Mouse (Mus musculus) liver, embryonic 12.5 days (tissue): Measurements from ENCODE around the gene Rrp1. TPM values are rescaled to one million over a fixed set of nuclear protein-coding genes. Genes with fewer than 3 reads are reported as not detected.

Experiments
- ATAC-seq: fragments of 200-750 bp; cut with Nextera tagmentation; 2 replicates; pipeline ENCODE4 v1.8.0; 2017; ENCODE audit warnings: moderate number of reproducible peaks, mild to moderate bottlenecking, moderate library complexity
- H3K27ac ChIP-seq: fragments of 300-500 bp; sonication (generic); 2 replicates; pipeline ENCODE4 v1.5.1; 2016; ENCODE audit warnings: mild to moderate bottlenecking
- H3K27me3 ChIP-seq: fragments of 300-500 bp; sonication (generic); replicated peaks from 2 replicates; pipeline ENCODE4 v1.6.1; 2016; ENCODE audit warnings: mild to moderate bottlenecking, moderate library complexity
- H3K36me3 ChIP-seq: fragments of 300-500 bp; sonication (generic); 2 replicates; pipeline ENCODE4 v1.6.1; 2016; ENCODE audit warnings: mild to moderate bottlenecking, moderate library complexity
- H3K4me1 ChIP-seq: fragments of 300-500 bp; sonication (generic); 2 replicates; pipeline ENCODE4 v1.6.1; 2016
- H3K4me2 ChIP-seq: fragments of 300-500 bp; sonication (generic); 2 replicates; pipeline ENCODE4 v1.6.1; 2016; ENCODE audit warnings: mild to moderate bottlenecking, moderate library complexity
- H3K4me3 ChIP-seq: fragments of 300-500 bp; sonication (generic); 2 replicates; pipeline ENCODE4 v1.5.1; 2016; ENCODE audit warnings: mild to moderate bottlenecking, moderate library complexity
- H3K9ac ChIP-seq: fragments of 300-500 bp; sonication (generic); 2 replicates; pipeline ENCODE4 v1.6.1; 2016; ENCODE audit warnings: mild to moderate bottlenecking, moderate library complexity
- H3K9me3 ChIP-seq: fragments of 300-500 bp; sonication (generic); replicated peaks from 2 replicates; pipeline ENCODE4 v1.6.1; 2016; ENCODE audit warnings: mild to moderate bottlenecking, moderate library complexity
- WGBS: fragments of 180-500 bp; shearing (Covaris S2); methylation state at CpG from one replicate; pipeline ENCODE4 v1.1.7; 2016; ENCODE audit not compliant: insufficient replicate concordance; 5-methylcytosine and 5-hydroxymethylcytosine counted together
- polyA plus RNA-seq: library from polyadenylated mRNA; unstranded; fragments of >200 nt; fragmentation: Nextera tagmentation; extraction: Ambion mirVana; gene quantifications from 2 replicates; pipeline ENCODE4 v1.2.1, GENCODE M21; 2016

Rrp1 gene
- polyA plus RNA-seq, 1 experiment from 2014 or later, result 200 TPM

DNA sequence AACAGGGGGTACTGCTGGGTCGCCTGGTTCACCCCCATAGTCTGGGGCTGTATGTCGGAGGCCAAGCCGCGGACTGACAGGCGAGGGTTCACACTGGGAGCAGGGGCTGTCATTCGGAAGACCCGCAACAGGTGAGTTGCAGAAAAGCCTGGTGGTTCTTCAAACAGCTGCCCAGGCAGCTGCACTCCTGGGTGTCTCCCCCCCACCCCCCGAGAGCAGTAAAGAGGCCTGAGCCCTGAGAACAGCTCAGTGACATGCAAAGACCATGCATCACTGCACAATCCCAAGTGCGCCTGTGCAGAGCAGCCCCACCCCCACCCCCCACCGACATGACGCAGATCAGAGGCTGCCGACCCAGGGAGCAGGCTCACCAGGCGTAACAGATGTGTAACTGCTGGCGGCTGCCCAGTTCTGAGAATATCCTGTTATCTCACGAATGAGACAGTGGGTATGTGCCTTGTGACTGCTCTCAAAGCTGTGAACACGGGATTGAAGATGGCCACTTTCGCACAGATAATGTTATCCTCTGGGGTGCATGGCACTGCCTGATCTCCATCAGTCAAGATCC lies 13.7 kb downstream of the Rrp1 start:
- Histone ChIP-seq H3K4me1 (peaks cover 38% of the 10 kb centered on the region), H3K27ac (peak overlapping the region; percentile 80), H3K4me3 (no peak overlapping the region), H3K27me3 (peaks cover 6% of the 10 kb centered on the region; the same call in 1 of the 2 replicates), H3K36me3 (peaks cover 51% of the 10 kb centered on the region), H3K4me2 (peak overlapping the region; percentile 32), H3K9me3 (no peaks in the 10 kb centered on the region), H3K9ac (no peak overlapping the region)
- WGBS, result 39% methylated on average over 17 of the region's 17 CpGs
- peak; percentile 83 for ATAC-seq

DNA sequence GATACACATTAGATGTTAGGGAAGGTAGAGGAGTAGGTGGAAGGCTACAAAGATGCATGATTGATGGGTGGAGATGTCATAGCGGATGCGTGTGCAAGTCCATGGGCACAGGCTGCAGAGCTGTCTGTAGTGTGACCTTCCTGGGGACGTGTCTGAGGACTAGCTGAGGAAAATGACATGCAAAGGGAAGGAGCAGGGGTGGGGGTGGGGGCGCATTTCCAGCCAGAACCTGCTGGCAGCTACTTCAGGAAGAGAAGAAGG lies 16.3 kb downstream of the Rrp1 start:
- H3K27me3 ChIP-seq, result peaks cover 21% of the 10 kb centered on the region
- no peak overlapping the region for H3K9ac ChIP-seq
- H3K4me2 ChIP-seq, result no peak overlapping the region
- peaks cover 42% of the 10 kb centered on the region for H3K4me1 ChIP-seq
- no peak overlapping the region for H3K27ac ChIP-seq
- 60% methylated on average over 4 of the region's 4 CpGs for WGBS
- H3K9me3 ChIP-seq, result no peaks in the 10 kb centered on the region
- peaks cover 24% of the 10 kb centered on the region for H3K36me3 ChIP-seq
- no peak for ATAC-seq
- H3K4me3 ChIP-seq, result no peak overlapping the region

DNA sequence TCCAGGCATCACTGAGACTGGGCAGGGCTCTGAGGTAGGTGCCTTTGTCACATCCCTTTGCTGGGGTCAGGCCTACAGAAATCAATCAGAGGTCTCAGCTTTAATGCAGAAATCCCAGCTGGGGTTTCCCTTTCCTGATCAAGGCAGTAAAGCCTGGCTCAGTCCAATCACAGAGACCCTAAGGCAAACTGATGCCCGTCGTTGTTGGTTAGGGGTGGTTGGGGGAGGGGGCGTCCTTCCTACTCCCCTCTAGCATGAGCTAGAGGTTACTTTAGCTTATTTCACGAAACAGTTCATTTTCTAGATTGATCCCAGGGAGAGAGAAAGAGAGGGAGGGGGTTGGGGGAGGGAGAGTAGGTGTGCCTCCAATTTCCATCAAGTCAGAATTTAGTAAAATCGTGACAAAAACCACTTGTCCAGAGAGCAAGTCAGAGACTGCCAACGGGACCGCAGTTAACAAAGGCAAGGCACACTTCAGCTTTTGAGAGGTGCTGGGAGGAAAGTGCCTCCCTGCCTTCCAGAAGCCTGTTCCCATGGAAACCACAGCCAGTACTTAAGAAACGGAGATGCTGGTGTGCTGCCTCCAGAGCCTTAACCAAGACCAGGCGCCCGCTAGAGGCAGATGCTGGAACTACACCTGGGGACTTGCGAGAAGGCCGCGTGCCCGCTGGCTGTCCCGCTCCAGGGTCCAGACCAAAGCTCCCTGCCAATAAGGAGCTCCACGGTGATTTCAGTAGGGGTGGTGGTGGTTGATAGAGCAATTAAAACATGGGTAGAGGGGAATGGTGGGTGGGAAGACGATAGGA lies 16.8 kb downstream of the Rrp1 start:
- no peak for ATAC-seq
- H3K36me3 ChIP-seq, result peaks cover 19% of the 10 kb centered on the region
- no peak overlapping the region for H3K4me3 ChIP-seq
- peaks cover 38% of the 10 kb centered on the region for H3K4me1 ChIP-seq
- no peak overlapping the region for H3K9ac ChIP-seq
- whole genome bisulfite sequencing, result 13% methylated on average over 17 of the region's 17 CpGs
- H3K9me3 ChIP-seq, result no peaks in the 10 kb centered on the region
- H3K4me2 ChIP-seq, result no peak overlapping the region
- H3K27me3 ChIP-seq, result peaks cover 27% of the 10 kb centered on the region
- no peak overlapping the region for H3K27ac ChIP-seq

DNA sequence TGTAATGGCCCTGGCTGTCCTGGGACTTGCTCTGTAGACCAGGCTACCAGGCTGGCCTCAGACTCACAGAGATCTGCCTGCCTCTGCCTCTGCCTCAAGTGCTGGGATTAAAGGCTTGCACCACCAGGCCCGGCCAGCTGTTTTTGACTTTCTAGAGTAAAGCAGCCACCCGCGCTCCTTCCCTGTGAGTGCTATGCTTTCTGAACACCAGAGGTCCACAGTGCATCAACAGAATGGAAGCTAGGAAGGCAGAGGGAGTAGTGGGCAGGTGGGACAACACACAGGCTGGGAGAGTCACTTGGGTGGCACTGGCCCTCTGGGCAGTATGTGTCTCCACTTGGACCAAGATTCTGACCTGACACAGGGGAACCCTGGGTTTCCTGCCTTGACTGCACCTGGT lies 17.5 kb downstream of the Rrp1 start:
- no peak for ATAC-seq
- H3K4me3 ChIP-seq, result no peak overlapping the region
- H3K27ac ChIP-seq, result no peak overlapping the region
- H3K27me3 ChIP-seq, result peaks cover 33% of the 10 kb centered on the region
- no peaks in the 10 kb centered on the region for H3K9me3 ChIP-seq
- WGBS, result 74% methylated on average over 3 of the region's 3 CpGs
- peaks cover 13% of the 10 kb centered on the region for H3K36me3 ChIP-seq
- H3K9ac ChIP-seq, result no peak overlapping the region
- peaks cover 32% of the 10 kb centered on the region for H3K4me1 ChIP-seq
- no peak overlapping the region for H3K4me2 ChIP-seq

DNA sequence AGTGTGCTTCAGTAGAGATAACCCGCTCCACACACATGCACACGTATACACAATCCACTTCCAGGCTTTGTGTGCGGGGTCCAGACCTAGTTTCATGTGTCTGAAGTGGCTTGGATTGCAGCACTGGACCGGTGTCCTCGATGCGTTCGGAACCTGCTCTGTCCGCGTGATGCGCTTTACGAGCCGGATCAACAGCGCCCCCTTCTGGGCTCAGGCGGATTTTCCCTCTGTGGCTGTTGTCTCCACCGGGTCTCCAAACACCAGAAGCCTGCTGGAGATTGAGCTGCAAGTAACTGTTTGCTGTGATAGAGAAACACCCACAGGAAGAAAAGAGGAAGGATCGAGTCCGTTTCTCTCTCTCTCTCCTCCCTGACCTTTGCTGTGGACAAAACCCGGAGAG lies 20.8 kb downstream of the Rrp1 start:
- no peak overlapping the region for H3K9ac ChIP-seq
- peak; percentile 39; the same call in 1 of the 2 replicates for ATAC-seq
- no peak overlapping the region for H3K4me3 ChIP-seq
- peak overlapping the region; percentile 39 for H3K4me2 ChIP-seq
- H3K27ac ChIP-seq, result no peak overlapping the region
- peaks cover 12% of the 10 kb centered on the region; the same call in 1 of the 2 replicates for H3K4me1 ChIP-seq
- H3K36me3 ChIP-seq, result no peaks in the 10 kb centered on the region
- peaks cover 64% of the 10 kb centered on the region for H3K27me3 ChIP-seq
- WGBS, result 1% methylated on average over 18 of the region's 18 CpGs
- H3K9me3 ChIP-seq, result no peaks in the 10 kb centered on the region

DNA sequence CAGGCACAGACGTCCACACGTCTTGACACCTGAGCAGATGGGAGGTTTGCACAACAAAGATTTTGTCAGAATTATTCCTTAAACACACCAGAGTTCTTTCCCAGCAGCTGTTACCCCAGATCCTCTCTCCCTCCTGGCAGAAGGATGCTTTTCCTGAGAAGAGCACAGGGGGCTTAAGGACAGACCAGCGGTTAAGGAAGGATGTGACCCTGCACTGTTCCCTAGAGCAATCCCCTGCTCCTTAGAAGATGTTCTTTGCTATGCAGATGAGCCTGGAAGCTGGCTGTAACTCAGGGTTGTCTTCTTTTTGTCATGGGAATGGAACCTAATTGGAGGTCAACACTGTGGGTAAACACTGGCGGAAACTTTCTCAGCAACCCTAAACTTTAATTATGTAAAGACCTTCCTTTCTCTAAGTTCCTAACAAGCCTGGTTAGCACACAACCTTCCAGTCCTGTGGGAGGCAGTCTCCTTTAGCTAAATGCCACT lies 21.8 kb downstream of the Rrp1 start:
- no peak overlapping the region for H3K27ac ChIP-seq

DNA sequence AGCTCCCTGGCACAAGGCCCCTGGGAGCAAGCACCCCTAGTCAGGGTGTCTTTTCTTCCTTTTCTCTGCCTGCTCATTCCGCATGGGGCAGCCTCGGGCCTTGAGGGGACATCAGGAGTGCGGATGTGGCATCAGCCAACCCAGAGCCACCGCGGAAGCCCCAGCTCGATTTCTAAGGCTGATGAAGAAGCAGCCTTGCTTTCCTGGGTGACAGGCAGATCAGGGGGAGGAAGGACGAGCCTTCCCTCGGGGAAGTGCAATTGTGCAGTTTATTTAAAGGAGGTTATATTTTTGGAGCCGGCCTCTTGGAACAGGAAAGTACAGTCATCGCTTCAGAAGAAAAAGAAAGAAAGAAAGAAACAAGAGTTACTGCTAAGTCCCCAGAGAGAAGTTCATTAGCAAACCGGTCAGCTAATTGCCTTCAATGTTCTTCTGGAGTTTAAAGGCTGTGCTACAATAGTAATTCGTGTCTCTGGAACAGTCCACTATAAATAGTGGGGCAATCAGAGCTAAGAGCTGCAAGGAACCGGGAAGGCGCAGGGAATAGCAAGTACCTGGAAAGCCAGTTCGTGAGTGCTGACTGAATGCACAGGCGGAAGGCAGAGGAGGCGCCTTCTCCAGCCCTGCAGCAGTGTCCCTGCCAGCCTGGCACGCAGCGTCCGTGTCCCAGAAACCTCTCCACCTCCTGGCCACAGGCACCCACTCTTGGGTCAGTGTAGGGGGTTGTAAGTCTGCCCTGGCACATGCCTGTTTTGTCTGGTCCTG lies 24.4 kb downstream of the Rrp1 start:
- H3K4me1 ChIP-seq, result peaks cover 6% of the 10 kb centered on the region; the same call in 1 of the 2 replicates
- WGBS, result 60% methylated on average over 20 of the region's 20 CpGs
- no peak for ATAC-seq
- H3K9ac ChIP-seq, result no peak overlapping the region
- H3K27ac ChIP-seq, result no peak overlapping the region
- no peak overlapping the region for H3K4me2 ChIP-seq
- peaks cover 62% of the 10 kb centered on the region for H3K27me3 ChIP-seq
- H3K36me3 ChIP-seq, result no peaks in the 10 kb centered on the region
- no peaks in the 10 kb centered on the region for H3K9me3 ChIP-seq
- no peak overlapping the region for H3K4me3 ChIP-seq

More for the DNA sequence above, 21.8 kb downstream of the Rrp1 start:
- H3K27me3 ChIP-seq, result peaks cover 58% of the 10 kb centered on the region
- no peak overlapping the region for H3K9ac ChIP-seq
- no peaks in the 10 kb centered on the region for H3K9me3 ChIP-seq
- H3K4me3 ChIP-seq, result no peak overlapping the region
- no peak overlapping the region for H3K4me2 ChIP-seq
- no peaks in the 10 kb centered on the region for H3K36me3 ChIP-seq
- 24% methylated on average over 4 of the region's 4 CpGs for WGBS
- H3K4me1 ChIP-seq, result peaks cover 6% of the 10 kb centered on the region; the same call in 1 of the 2 replicates
- no peak for ATAC-seq

DNA sequence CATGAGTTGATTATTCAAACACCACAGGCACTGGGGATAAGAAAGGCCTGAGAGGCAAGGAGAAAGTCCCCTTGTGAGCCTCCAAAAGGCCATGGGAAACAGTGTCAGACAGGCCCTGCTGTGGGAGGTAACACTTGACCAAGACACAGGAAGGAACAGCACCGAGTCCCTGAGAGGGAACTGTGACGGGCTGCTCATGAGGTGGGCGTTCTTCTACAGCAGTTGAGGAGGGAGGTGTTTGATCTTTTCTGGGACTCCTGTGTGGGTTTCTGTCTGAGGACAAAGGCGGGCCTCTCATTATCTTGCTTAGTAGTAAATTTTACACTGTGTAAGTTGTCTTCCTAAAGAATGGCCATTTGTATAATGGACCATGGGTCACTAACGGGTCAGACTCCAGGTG lies 27.3 kb downstream of the Rrp1 start:
- 56% methylated on average over 5 of the region's 5 CpGs for WGBS

DNA sequence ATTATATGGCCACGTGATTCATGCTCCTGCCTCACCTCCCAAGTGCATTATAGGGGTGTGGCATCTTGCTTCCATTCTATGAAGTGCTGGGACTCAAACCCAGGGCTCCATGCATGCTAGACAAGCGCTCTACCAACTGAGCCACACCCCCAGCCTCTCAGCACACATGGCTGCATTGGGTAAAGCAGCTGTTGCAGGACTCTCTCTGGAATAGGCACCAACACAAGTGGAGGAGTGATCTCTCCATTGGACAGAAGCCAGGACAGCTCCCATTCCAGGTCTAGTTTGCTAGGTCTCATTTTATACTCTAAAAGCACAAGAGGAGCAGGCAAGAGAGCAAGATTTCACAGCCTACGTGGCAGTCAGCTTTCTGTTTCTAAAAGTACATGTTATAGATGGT lies 29.3 kb downstream of the Rrp1 start:
- 56% methylated on average over 3 of the region's 3 CpGs for WGBS

More for the DNA sequence above, 27.3 kb downstream of the Rrp1 start:
- H3K4me2 ChIP-seq, result no peak overlapping the region
- no peaks in the 10 kb centered on the region for H3K36me3 ChIP-seq
- no peak for ATAC-seq
- H3K4me3 ChIP-seq, result no peak overlapping the region
- no peaks in the 10 kb centered on the region for H3K4me1 ChIP-seq
- H3K27me3 ChIP-seq, result peaks cover 41% of the 10 kb centered on the region
- H3K27ac ChIP-seq, result no peak overlapping the region
- no peaks in the 10 kb centered on the region for H3K9me3 ChIP-seq
- no peak overlapping the region for H3K9ac ChIP-seq

DNA sequence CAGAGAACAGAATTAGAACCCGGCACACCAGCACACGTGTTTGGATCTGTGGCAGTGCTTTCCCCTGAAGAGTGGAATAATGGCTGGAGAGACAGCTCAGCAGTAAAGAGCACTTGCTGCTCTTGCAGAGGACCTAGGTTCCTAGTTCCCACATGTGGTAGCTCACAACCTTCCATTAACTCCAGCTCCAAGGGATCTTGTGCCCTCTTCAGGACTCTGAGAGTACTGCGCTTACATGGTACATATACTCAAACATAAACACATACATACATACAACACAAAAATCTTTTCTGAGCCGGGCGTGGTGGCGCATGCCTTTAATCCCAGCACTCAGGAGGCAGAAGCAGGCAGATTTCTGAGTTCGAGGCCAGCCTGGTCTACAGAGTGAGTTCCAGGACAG lies 34.3 kb downstream of the Rrp1 start:
- ATAC-seq, result no peak
- peaks cover 11% of the 10 kb centered on the region; the same call in 1 of the 2 replicates for H3K9me3 ChIP-seq
- 88% methylated on average over 7 of the region's 7 CpGs for WGBS
- H3K27me3 ChIP-seq, result peaks cover 23% of the 10 kb centered on the region
- no peak overlapping the region for H3K27ac ChIP-seq
- peaks cover 2% of the 10 kb centered on the region; the same call in 1 of the 2 replicates for H3K4me1 ChIP-seq
- H3K36me3 ChIP-seq, result no peaks in the 10 kb centered on the region
- no peak overlapping the region for H3K9ac ChIP-seq
- no peak overlapping the region for H3K4me2 ChIP-seq
- H3K4me3 ChIP-seq, result no peak overlapping the region

More for the DNA sequence above, 29.3 kb downstream of the Rrp1 start:
- Histone ChIP-seq H3K36me3 (no peaks in the 10 kb centered on the region), H3K9me3 (peaks cover 2% of the 10 kb centered on the region; the same call in 1 of the 2 replicates), H3K9ac (no peak overlapping the region), H3K4me3 (no peak overlapping the region), H3K4me1 (no peaks in the 10 kb centered on the region), H3K4me2 (no peak overlapping the region), H3K27ac (no peak overlapping the region), H3K27me3 (peaks cover 22% of the 10 kb centered on the region)
- ATAC-seq, result no peak

DNA sequence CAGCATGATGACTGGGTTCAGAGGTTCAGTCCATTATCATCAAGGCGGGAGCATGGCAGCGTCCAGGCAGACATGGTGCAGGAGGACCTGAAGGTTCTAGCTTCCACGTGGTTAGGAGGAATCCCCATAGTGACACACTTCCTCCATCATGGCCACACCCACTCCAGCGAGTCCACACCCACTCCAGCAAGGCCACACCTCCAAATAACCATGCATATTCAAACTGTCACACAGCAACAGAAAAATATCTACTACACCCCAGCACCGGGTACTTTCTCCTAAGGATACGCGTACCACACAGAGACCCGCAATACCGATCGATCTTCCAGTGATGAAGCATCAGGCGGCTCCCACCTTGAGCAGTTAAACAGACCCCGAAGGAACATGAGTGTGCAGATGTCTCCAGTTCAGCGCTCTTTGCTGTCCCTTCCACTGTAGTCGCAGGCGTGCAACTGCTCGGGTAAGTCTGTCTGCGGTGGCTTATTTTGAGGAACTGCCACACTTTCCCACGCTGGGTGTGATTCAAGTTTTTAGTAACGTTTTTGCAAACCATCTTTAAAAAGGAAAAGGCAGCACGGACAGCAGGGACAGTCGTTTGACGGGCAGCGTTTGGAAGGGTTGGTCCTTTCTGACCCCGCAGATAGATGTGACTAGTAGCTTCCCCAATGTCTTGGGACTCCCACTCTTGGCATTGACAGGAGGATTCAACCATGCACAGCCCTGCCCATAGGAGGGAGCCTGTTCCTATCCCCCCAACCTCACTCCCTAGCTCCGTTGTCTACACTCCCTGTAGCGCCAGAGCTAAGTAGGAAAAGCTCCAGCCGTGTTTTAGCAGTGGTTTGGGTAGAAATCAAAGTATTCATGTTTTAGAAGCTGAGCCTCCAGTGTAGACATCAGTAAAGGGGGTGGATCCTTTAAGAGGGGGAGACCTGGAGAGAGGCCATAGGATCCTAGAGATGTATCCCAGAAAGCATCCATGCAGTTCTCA lies 39.9 kb downstream of the Rrp1 start:
- Histone ChIP-seq H3K27ac (no peak overlapping the region), H3K9me3 (0 out of 2 replicates have a peak, but pooled peaks cover 5% of the 10 kb centered on the region), H3K9ac (no peak overlapping the region), H3K36me3 (no peaks in the 10 kb centered on the region), H3K4me2 (peak overlapping the region; percentile 41), H3K4me3 (peak overlapping the region; percentile 22; the same call in 1 of the 2 replicates), H3K4me1 (peaks cover 39% of the 10 kb centered on the region), H3K27me3 (peaks cover 21% of the 10 kb centered on the region)
- 45% methylated on average over 27 of the region's 27 CpGs for WGBS
- ATAC-seq, result peak; percentile 72
